Mouse (Mus musculus) heart, postnatal 25 days (tissue): ENCODE data around the gene Eif1. TPM values are rescaled to one million over a fixed set of nuclear protein-coding genes. Genes with fewer than 3 reads are reported as not detected.

Experiments
- DNase-seq: peaks from one replicate; pipeline ENCODE4 v3.0.0; 2022; ENCODE audit warnings: low spot score
- intact Hi-C: fragments of 180-260 bp; cut with DNase I; formaldehyde crosslinking; loops from one replicate; pipeline ENCODE4 v1.15.1; 2025
- total RNA-seq, 2 experiments: library from RNA; stranded (reverse); gene quantifications; 2 replicates each; pipeline ENCODE4 v1.2.3; 2021

The Eif1 gene
- 1,000 to 10,000 TPM; 1,459 to 1,550 TPM for total RNA-seq

DNA sequence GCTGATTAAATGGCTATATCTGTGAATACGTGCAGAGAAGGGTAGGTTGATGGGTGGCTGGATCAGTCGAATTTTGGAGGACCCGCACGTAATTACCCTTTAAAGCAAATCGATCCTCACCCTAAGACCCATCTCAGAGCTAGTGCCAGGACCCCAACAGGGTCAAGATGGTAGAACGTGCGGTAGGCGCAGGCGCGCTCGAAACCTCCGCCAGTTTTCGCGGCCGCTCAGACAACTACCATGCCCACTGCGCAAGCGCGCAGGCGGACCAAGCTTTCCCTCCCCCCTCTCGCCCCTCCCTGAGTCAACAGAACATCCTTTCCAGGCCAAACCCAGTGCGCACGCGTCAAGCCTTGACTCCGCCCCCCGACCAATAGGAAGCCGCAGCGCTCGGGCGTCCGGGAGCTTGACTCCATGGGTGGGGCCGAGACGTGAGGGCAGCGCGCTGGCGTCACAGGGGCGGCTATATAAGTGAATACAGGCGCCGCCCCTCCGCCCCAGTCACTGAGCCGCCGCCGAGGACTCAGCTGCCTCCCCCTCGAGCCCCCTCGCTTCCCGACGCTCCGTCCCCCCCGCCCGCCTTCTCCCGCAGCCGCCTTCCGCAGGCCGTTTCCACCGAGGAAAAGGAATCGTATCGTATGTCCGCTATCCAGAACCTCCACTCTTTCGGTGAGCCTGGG, at the start of gene Eif1:
Gene Eif1, plus strand, starts transcription at position 394 of the 680 bp plus-strand sequence.
- intact Hi-C loops = no loop called here
- peak; percentile 99 for DNase-seq

DNA sequence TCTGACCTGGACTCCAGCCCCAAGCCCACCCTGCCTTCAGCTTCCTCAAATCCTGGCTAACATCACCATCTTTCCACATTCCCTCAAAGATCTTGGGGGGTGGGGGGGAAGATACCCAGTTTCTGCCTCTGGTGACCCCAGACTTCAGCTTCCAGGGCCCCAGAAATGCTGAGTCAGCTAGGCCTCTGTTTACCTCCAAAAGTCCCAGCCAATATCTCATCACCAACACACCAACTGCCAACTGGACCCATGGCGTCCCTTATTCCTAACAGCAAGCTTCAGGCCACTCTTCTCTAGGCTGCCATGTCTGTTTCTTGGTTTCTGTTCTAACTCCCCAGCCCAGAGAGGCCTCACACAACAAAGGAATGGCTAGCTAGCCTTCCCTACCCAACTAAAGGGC, 47.8 kb upstream of the Eif1 start:
- intact Hi-C loops = no loop called here
- no peak for DNase-seq

- intact Hi-C loops = no loop called here
- DNase-seq = no peak
Measured at GRCm38 (mm10) chr11:100274719-100275118, 45.0 kb upstream of the Eif1 start.

- intact Hi-C loops = no loop called here
- no peak for DNase-seq
Measured at GRCm38 (mm10) chr11:100275466-100275865, 44.2 kb upstream of the Eif1 start.

- DNase-seq = no peak
- intact Hi-C loops = no loop called here
Measured at GRCm38 (mm10) chr11:100277726-100278480, 41.8 kb upstream of the Eif1 start.

- intact Hi-C loops = no loop called here
- no peak for DNase-seq
Measured at GRCm38 (mm10) chr11:100278759-100279158, 40.9 kb upstream of the Eif1 start.

DNA sequence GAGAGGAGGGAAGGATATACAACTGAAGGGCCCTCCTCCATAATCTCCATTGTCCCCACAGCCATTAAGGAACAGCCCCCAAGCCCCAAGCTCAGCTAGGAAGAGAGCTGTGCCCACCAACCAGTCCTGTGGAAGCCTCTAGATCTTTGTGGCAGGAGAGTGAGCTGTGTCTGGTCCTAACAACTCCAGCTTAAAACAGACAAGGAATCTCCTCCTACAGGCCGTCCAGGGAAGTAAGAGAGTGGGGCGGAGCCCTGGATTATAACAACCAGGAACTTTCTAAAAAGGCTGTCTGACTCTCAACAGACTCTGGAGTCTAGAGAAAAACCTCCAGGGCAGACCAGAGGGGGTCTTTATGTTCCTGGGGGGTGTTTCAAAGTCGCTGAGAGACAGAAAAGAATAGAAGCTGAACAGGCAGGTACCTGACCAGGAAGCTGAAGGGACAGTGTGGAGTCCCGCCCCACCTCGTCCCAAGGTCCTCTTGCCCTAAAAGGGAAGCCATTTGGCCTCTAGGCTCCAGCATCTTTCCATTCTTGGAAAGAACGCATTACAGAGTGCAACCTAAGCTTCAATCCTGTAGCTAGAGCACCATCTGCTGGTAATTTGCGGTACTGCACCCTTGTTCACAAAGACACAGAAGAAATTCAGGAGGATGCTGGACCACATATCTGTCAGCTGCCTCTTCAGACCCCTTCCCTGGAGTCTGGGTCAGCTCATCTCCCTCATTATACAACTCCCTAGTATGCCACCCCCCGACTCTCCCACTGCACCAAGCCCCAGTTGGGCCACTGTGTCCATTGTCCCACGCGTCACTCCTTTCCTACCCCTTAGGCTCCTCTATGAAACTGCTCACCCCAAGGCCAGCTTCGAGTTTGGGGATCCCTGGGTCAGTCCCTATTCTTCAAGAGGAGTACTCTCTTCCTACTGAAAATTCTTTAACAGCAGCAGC, 37.8 kb upstream of the Eif1 start:
- intact Hi-C loops = loop anchor here (1.0 to 5.0 kb wide), 3 partner anchors 13 to 817 kb away; no protein-coding TSS in a partner anchor
- DNase-seq = no peak

- DNase-seq = peak; percentile 37
- intact Hi-C loops = loop anchor here (1.0 to 5.0 kb wide), 2 partner anchors 13 to 115 kb away; no protein-coding TSS in a partner anchor
Measured at GRCm38 (mm10) chr11:100282549-100282948, 37.1 kb upstream of the Eif1 start.

DNA sequence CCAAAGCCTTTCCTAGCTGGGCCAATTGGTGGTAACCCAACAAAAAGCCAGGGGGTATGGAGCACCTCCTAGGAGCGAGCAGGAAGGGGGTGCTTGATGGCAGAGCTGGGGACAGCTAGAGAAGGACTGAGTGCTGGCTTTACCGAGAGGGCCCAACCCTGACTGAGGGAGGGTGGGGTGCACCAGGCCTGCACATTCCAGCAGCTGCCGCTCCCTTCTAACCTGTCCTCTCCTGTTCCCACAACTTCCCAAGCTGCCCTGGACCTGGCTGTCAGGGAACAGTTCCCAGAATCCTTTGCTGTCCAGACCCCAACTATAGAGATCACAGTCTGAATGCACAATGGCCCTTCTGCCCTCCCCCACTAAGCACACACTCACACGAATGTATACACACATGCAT, 34.7 kb upstream of the Eif1 start:
- DNase-seq = no peak
- intact Hi-C loops = loop anchor here (5.0 kb wide), 1 partner anchor 118 kb away; no protein-coding TSS in a partner anchor

GRCm38 (mm10) chr11:100287024-100287423, 32.7 kb upstream of the Eif1 start:
- peak; percentile 65 for DNase-seq
- intact Hi-C loops = no loop called here

DNA sequence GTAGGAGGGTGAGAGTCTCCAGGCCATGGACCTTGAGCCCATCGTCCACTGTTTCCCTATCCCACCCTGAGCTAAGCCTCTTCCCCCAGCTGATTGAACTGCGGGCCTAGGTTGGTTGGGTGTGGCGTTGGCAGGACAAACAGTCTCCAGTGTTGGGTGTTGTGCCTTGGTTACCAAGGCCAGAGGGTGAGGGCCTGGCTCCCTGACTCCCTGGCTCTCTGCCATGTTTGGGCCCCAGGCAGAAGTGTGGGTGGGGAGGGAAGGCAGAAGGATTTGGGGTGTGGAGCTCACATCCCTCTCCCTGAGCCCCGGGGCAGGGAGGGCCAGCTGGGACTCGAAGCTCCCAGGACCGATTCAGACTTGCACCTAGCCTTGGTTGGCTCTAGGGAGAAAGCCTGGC, 30.7 kb upstream of the Eif1 start:
- no peak for DNase-seq
- intact Hi-C loops = no loop called here

DNA sequence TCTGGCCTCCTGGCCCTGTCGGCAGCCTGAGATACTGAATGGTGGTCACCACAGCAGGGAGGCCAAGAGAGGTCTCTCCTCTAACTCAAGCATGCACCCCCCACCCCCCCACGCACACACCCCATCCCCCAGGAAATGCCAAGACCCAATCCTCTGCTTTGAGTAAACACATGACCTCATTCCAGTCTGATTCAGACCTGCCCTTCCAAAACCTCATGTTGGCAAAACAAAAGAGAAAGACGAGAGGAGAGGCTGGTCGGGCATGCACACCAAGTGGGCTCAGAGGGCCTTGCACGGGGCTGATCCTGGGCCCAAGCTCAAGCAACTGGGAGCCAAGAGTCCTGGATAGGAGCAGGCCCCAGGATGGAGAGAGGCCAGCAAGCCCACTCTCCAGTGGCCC, 29.4 kb upstream of the Eif1 start:
- no peak for DNase-seq

DNA sequence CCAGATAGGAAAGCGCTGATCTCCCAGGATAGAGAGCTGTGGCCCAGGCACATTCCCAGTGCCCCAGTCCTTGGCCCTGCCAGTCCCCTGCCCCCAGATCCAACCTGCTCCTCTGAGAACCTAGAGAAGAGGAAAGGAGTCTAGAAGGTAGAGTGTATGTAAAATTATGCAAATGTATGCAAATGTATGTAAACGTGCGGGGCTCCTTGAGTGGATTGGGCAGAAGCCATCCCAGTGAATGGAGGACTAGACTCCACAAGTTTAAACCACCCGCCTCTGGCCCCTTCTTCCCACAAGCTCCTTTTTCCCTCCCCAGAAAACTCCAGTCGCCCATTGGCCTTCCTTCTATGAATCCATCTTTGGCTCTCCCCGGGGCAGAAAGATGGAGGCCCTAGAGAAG, 26.8 kb upstream of the Eif1 start:
- intact Hi-C loops = loop anchor here (5.0 kb wide), 1 partner anchor 911 kb away; no protein-coding TSS in a partner anchor

More for the DNA sequence above, 29.4 kb upstream of the Eif1 start:
- intact Hi-C loops = loop anchor here (5.0 kb wide), 1 partner anchor 908 kb away; no protein-coding TSS in a partner anchor

GRCm38 (mm10) chr11:100295308-100295707, 24.4 kb upstream of the Eif1 start:
- intact Hi-C loops = loop anchor here (1.0 to 5.0 kb wide), 2 partner anchors 13 to 828 kb away; no protein-coding TSS in a partner anchor
- peak; percentile 31 for DNase-seq

More for the DNA sequence above, 26.8 kb upstream of the Eif1 start:
- DNase-seq = no peak

- no peak for DNase-seq
- intact Hi-C loops = loop anchor here (5.0 kb wide), 1 partner anchor 830 kb away; no protein-coding TSS in a partner anchor
Measured at GRCm38 (mm10) chr11:100297801-100298200, 21.9 kb upstream of the Eif1 start.

DNA sequence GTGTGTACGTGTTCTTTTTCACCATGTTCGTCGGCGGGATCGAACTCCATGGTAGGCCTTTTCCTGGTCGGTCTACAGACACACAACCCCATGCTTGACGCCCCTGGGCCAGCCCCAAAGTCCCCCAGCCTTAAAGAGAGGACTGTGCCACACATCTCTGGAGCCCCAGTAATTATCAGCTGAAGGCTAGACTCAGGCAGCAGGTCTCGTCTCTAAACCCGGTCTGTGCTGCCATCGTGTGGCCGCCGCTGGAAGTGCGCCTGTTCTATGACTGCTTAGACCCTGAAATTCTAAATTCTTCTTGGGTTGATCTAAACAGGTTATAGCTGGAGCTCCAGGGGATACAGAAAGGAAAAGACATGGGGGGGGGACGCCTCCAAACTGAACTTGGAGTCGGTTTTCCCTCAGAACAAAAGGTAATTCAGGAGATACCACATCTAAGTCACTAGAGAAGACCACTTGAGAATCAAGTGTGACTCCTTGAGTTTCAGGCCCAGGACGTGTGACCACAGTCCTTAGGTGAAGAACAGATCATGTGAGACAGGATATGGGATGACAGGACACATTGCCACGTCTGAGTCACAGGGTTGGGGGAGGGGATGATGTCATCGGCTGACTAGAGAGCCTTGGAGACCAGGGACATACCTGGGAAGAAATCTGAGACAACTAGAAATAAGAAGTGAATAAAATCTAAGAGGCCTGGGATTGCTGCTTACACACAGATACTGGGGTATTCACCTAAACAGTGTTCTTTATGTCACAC, 21.2 kb upstream of the Eif1 start:
- DNase-seq = peak; percentile 27
- intact Hi-C loops = loop anchor here (5.0 kb wide), 1 partner anchor 831 kb away; no protein-coding TSS in a partner anchor

GRCm38 (mm10) chr11:100300293-100300692, 19.4 kb upstream of the Eif1 start:
- intact Hi-C loops = no loop called here
- no peak for DNase-seq

DNA sequence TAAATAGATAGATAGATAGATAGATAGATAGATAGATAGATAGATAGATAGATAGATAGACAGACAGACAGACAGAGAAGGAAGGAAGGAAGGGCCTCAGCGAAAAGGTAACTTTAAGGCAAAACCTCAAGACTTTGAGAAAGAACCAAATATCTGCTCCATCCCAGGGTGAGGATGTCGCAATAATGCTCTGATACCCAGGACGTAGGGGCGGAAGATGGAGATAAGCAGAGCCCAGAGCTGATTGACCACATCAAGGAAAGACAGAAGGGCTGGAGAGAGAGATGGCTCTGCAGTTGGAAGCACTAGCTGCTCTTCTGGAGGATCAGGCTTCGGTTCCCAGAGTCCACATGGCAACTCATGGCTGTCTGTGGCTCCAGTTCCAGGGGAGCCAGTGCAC, 18.4 kb upstream of the Eif1 start:
- intact Hi-C loops = no loop called here
- DNase-seq = no peak

DNA sequence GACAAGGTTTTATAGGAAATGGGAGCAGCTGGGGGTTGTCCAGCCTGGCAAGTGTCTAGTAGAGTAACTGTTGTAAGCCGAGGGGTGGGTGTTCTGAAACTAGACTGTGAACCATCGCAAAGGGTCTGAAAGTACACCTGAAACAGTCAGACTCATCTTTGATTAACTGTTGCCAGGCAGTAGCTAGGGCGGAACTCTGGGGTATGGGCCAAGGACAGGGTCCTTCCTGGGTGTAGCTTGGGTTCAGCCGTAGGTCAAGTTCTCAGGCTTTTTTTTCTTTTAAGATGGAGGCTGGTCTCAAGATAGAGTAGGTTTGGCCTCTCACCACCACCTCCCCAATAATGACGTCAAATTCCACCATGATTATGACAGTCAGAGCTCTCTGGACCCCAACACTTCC, 11.8 kb upstream of the Eif1 start:
- no peak for DNase-seq
- intact Hi-C loops = no loop called here
